Mouse (Mus musculus) hindbrain, embryonic 14.5 days (tissue): ENCODE measurements at regions not wholly inside any gene's neighbourhood (a gene's known extent, or its start where the extent isn't known, plus 50 kb on each side); places are given as distances from the start of the nearest gene placed in this dataset.

Experiments
- ATAC-seq: fragments of 200-750 bp; cut with Nextera tagmentation; 2 replicates; pipeline ENCODE4 v1.8.0; 2017; ENCODE audit warnings: moderate number of reproducible peaks, mild to moderate bottlenecking, moderate TSS enrichment, moderate library complexity; ENCODE audit not compliant: low FRiP score
- DNase-seq: peaks from one replicate; pipeline ENCODE4 v3.0.0-alpha.2; 2015; ENCODE audit warnings: low spot score
- H3K27ac ChIP-seq: fragments of 300-500 bp; sonication (generic); 2 replicates; pipeline ENCODE4 v1.5.1; 2014; ENCODE audit warnings: mild to moderate bottlenecking, moderate library complexity
- H3K27me3 ChIP-seq: fragments of 300-500 bp; sonication (generic); 2 replicates; pipeline ENCODE4 v1.6.1; 2014; ENCODE audit warnings: mild to moderate bottlenecking, low read length, mixed read lengths; ENCODE audit not compliant: control insufficient read depth, insufficient read depth
- H3K36me3 ChIP-seq: fragments of 300-500 bp; sonication (generic); replicated peaks from 2 replicates; pipeline ENCODE4 v1.6.1; 2014; ENCODE audit not compliant: control insufficient read depth, insufficient read depth
- H3K4me1 ChIP-seq: fragments of 300-500 bp; sonication (generic); replicated peaks from 2 replicates; pipeline ENCODE4 v1.6.1; 2014; ENCODE audit warnings: antibody characterized with exemption, low read length, mixed read lengths; ENCODE audit not compliant: control insufficient read depth, insufficient read depth
- H3K4me2 ChIP-seq: fragments of 300-500 bp; sonication (generic); replicated peaks from 2 replicates; pipeline ENCODE4 v1.6.1; 2014; ENCODE audit warnings: mild to moderate bottlenecking, moderate library complexity
- H3K4me3 ChIP-seq: fragments of 300-500 bp; sonication (generic); replicated peaks from 2 replicates; pipeline ENCODE4 v1.5.1; 2014; ENCODE audit warnings: mild to moderate bottlenecking, low read length
- H3K9ac ChIP-seq: fragments of 300-500 bp; sonication (generic); 2 replicates; pipeline ENCODE4 v1.6.1; 2014
- H3K9me3 ChIP-seq: fragments of 300-500 bp; sonication (generic); 2 replicates; pipeline ENCODE4 v1.6.1; 2016; ENCODE audit warnings: low read length; ENCODE audit not compliant: control insufficient read depth
- WGBS: fragments of 180-500 bp; shearing (Covaris S2); extraction: QIAGEN DNeasy Blood & Tissue Kit; methylation state at CpG from one replicate; pipeline ENCODE4 v1.1.7; 2014; 5-methylcytosine and 5-hydroxymethylcytosine counted together

DNA sequence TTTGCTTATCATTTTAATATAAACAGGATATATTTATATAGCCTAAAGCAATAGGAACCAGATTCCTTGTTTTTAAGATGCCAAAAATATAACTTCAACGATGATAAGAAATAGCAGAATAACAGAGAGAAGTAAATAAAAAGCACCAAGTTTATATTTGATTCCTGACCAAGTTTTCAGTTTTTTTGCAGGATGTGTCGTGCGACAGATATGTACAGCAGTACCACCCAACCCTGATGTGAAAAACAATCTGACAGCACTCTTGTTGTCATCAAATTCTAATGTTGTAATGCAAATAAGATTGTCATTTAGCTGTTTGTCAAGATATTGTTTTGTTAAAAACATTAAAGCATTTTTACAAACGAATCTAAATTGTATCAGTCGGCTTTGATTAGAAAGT is 309.9 kb downstream of the Hsfy2 start:
- no peaks in the 10 kb centered on the region for H3K9me3 ChIP-seq
- H3K4me2 ChIP-seq: no peak overlapping the region
- H3K27ac ChIP-seq: no peak overlapping the region
- ATAC-seq: no peak
- H3K27me3 ChIP-seq: no peaks in the 10 kb centered on the region
- no peaks in the 10 kb centered on the region for H3K4me1 ChIP-seq
- WGBS: 91% methylated on average over 5 of the region's 5 CpGs
- H3K36me3 ChIP-seq: no peaks in the 10 kb centered on the region
- no peak for DNase-seq
- H3K4me3 ChIP-seq: no peak overlapping the region
- H3K9ac ChIP-seq: no peak overlapping the region

DNA sequence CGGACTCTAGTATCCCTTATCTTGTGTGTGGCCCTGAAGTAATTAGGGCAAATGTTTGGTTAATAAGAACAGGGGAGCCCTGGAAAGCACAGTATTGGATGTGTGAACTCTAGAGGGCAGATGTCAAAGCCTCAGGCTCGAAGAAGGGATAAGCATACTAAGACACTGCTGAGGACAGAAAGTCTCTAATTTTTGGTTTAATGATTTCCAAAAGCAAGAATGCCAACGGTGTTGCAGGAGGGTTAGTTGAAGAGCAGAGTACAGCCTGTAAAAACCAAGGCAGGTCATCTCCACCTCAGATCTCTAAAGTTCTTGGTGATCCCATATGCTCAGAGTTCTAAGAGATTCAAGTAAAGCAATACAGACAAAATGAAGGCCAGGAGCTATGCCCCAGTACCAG is 328.6 kb downstream of the Hsfy2 start:
- no peak overlapping the region for H3K27ac ChIP-seq
- no peak for ATAC-seq
- 88% methylated on average over 3 of the region's 3 CpGs for WGBS

DNA sequence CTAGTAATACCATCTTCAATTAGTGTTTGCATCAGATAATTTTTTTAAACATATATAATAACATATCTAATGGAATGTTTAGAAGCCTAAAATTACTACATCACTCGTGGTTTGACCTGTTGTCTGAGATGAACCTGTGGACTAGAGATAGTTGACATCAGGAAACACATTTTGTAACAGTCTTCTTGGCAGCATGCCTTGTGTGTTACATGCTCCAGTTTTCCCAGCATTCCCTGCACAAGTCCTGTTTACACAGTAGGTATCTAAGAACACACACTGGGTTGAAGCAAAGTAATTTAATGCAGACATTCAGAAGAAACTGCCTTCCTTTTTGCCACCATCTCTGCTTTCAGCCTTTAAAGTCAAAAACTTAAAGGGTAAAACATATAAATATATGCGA is 342.8 kb downstream of the Hsfy2 start:
- H3K4me1 ChIP-seq: no peaks in the 10 kb centered on the region
- H3K9ac ChIP-seq: no peak overlapping the region
- no peak for DNase-seq
- no peaks in the 10 kb centered on the region for H3K36me3 ChIP-seq
- 81% methylated on average over 2 of the region's 2 CpGs for WGBS
- H3K9me3 ChIP-seq: no peaks in the 10 kb centered on the region
- H3K27ac ChIP-seq: no peak overlapping the region
- H3K4me3 ChIP-seq: no peak overlapping the region
- no peak for ATAC-seq
- H3K4me2 ChIP-seq: no peak overlapping the region
- H3K27me3 ChIP-seq: no peaks in the 10 kb centered on the region

More for the DNA sequence above, 328.6 kb downstream of the Hsfy2 start:
- Histone ChIP-seq H3K27me3 (no peaks in the 10 kb centered on the region), H3K9me3 (no peaks in the 10 kb centered on the region), H3K9ac (no peak overlapping the region), H3K4me3 (no peak overlapping the region), H3K4me1 (no peaks in the 10 kb centered on the region), H3K4me2 (no peak overlapping the region), H3K36me3 (no peaks in the 10 kb centered on the region)
- no peak for DNase-seq

DNA sequence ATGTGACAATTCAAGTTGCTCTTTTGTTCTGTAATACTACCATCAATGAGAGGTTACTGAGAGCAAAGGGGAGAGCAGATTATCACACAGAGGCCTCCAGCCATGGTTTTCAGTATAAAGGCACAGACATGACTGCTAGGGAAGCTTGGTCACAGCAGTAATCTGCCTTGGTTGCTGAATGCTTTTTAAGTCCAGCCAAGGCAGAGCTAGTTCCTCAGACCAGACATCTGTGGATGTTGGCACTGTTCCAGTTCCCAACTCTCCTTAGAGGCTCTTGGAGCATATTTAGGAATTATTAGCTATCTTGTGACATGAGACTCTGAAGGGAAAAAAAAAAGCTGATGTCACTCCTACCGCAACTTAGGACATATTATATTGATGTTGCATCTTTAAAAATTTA is 347.5 kb downstream of the Hsfy2 start:
- Histone ChIP-seq H3K9me3 (no peaks in the 10 kb centered on the region), H3K36me3 (no peaks in the 10 kb centered on the region), H3K9ac (no peak overlapping the region), H3K27me3 (no peaks in the 10 kb centered on the region), H3K4me2 (no peak overlapping the region), H3K27ac (no peak overlapping the region), H3K4me1 (no peaks in the 10 kb centered on the region), H3K4me3 (no peak overlapping the region)
- DNase-seq (peak; percentile 44), ATAC-seq (no peak)
- WGBS: 69% methylated on average over 1 of the region's 1 CpGs

DNA sequence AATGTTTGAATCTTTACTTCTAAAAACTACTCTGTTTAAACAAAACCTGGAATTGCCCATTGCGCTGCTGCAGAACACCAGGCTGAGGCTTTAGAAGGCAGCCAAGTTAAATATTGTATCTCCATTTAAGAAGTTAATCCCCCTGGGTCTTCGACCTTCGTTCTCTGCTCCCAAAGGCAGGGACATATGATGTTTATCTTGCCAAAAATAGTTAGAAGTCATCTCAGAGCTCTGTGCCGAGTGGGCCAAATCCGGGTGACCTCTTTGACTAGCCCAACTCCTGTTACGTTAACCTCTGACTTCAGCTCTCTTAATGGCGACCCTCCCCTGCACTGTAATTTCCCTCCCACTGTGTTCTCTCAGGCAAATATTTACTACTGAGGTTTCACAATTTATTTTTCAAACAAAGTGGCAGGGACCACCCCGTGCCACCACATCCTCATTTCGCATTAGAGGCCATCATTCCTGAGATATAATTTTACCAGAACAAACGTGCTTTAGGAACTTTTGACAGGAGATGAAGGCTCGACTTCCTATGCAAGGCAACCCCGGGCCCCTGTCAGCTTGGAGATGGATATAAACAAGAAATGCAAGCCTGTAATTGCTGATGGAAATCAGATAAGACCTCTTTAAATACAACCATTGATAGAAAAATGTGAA is 350.7 kb downstream of the Hsfy2 start:
- Histone ChIP-seq H3K4me1 (no peaks in the 10 kb centered on the region), H3K27me3 (no peaks in the 10 kb centered on the region), H3K27ac (no peak overlapping the region), H3K9me3 (no peaks in the 10 kb centered on the region), H3K4me3 (no peak overlapping the region), H3K4me2 (no peak overlapping the region), H3K36me3 (no peaks in the 10 kb centered on the region), H3K9ac (no peak overlapping the region)
- no peak for DNase-seq
- no peak for ATAC-seq
- WGBS: 71% methylated on average over 12 of the region's 12 CpGs

DNA sequence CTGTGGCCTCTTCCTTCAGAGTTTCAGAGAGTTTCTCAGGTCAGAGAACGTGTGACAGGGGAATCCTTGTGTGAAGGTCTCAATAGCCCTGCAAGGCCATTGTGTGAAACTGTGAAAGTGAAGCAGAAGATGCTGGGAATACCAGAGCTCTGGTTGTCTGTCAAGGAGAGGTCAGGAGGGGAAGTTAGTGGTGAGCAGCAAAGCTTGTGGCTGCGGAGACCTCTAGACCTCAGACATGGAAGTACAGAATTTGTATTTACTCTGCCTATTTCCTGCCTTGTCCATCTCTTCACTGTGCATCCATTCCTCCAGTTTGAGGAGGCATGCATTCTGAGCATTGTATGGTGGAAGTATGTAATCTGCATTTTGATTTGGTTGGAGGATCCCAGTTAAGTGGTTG is 375.5 kb downstream of the Hsfy2 start:
- no peaks in the 10 kb centered on the region; the same call in 1 of the 2 replicates for H3K9me3 ChIP-seq
- H3K36me3 ChIP-seq: no peaks in the 10 kb centered on the region
- no peak overlapping the region for H3K4me3 ChIP-seq
- ATAC-seq (no peak), DNase-seq (no peak)
- no peaks in the 10 kb centered on the region for H3K4me1 ChIP-seq
- no peak overlapping the region for H3K4me2 ChIP-seq
- WGBS: 52% methylated on average over 2 of the region's 2 CpGs
- H3K27ac ChIP-seq: no peak overlapping the region
- H3K9ac ChIP-seq: no peak overlapping the region
- H3K27me3 ChIP-seq: no peaks in the 10 kb centered on the region

DNA sequence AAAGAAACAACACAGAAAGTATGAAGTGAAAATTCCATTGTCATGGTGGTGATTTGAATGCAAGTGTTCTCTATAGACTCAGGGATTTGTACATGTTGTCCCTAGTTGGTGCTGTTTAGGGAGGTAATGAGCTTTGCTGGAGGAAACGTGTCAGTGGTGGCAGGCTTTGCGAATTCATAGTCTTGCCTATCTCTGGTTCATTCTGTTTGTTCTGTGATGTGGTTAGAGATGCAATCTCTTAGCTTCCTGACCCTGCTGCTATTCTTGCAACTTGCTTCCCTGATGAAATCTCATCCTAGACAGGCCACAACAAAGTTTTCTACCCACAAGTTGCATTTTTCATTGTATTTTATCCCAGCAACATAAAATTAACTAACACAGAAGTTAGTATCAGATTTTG is 376.5 kb downstream of the Hsfy2 start:
- WGBS: 87% methylated on average over 2 of the region's 2 CpGs
- ATAC-seq: no peak

DNA sequence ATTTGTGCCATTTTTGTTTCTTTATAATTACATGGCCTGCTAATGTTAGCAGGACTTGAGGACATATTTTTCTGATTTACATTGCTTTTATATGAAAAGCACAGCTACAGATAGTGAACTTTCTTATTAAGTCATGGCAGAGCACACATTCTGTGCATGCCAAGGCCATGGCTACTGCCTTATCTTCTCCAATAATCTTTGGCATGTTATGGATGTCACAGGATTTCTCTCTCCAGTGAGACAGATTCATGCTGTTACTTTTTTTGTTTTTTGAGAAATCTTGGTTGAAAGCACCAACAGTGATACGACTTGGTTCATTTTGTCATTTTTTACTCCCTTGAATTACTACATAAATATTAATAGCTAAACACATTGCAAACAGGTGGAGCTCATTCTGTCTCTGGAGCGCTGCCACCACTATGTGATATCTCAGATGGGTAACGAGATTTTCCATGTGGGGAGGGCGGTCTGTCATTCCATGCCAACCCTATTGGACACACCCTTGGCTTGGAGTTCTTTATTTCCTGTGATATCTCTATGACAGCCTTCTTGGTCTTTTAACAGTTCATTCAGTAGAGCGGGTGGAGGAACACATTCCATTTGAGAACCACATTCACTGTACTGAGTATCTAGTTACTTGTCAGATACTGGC is 380.3 kb downstream of the Hsfy2 start:
- ATAC-seq (no peak), DNase-seq (no peak)
- H3K9me3 ChIP-seq: no peaks in the 10 kb centered on the region
- no peak overlapping the region for H3K4me3 ChIP-seq
- 90% methylated on average over 5 of the region's 5 CpGs for WGBS
- no peaks in the 10 kb centered on the region for H3K4me1 ChIP-seq
- no peak overlapping the region for H3K4me2 ChIP-seq
- no peak overlapping the region for H3K27ac ChIP-seq
- no peaks in the 10 kb centered on the region for H3K27me3 ChIP-seq
- H3K36me3 ChIP-seq: no peaks in the 10 kb centered on the region
- H3K9ac ChIP-seq: no peak overlapping the region

More for the DNA sequence above, 376.5 kb downstream of the Hsfy2 start:
- Histone ChIP-seq H3K27ac (no peak overlapping the region), H3K4me1 (no peaks in the 10 kb centered on the region), H3K4me2 (no peak overlapping the region), H3K4me3 (no peak overlapping the region), H3K27me3 (no peaks in the 10 kb centered on the region), H3K9me3 (no peaks in the 10 kb centered on the region; the same call in 1 of the 2 replicates), H3K9ac (no peak overlapping the region), H3K36me3 (no peaks in the 10 kb centered on the region)
- no peak for DNase-seq

DNA sequence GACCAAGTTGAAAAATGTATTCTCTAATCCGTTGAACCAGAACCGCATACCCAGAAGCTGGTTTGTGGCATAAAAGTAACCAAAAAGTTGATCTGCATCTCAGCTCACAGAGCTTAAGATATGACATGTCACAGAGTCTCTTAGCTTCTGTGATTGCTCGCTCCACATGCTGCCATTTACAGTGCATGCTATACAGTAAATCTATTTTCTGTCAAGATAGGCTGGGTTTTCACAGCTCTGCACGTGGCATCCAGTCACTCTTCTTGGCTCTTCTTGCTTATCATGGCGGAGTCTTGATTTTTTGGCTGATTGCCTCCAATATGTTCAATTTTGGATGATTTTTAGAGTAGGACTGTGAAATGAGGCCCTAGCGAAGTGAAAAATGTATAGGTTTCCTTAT is 397.5 kb downstream of the Hsfy2 start:
- no peak for DNase-seq
- H3K4me3 ChIP-seq: no peak overlapping the region
- ATAC-seq: no peak
- 85% methylated on average over 6 of the region's 6 CpGs for whole genome bisulfite sequencing
- H3K9me3 ChIP-seq: no peaks in the 10 kb centered on the region
- H3K27me3 ChIP-seq: no peaks in the 10 kb centered on the region
- H3K4me1 ChIP-seq: no peaks in the 10 kb centered on the region
- no peak overlapping the region for H3K4me2 ChIP-seq
- no peaks in the 10 kb centered on the region for H3K36me3 ChIP-seq
- no peak overlapping the region for H3K27ac ChIP-seq
- H3K9ac ChIP-seq: no peak overlapping the region
